Mouse (Mus musculus) cortical plate, adult 2 months (tissue): ENCODE data around the gene Snx15.

Source experiments
- CTCF ChIP-seq: fragments of 200-500 bp; IDR thresholded peaks from 2 replicates; pipeline ENCODE4 v1.5.1; 2011; ENCODE audit warnings: mild to moderate bottlenecking, control low read depth, low read length; ENCODE audit not compliant: insufficient read depth; ENCODE audit errors: extremely low read depth
- POLR2A ChIP-seq: fragments of 200-500 bp; IDR thresholded peaks from 2 replicates; pipeline ENCODE4 v1.6.1; 2011; ENCODE audit warnings: mild to moderate bottlenecking, low read length, control low read depth; ENCODE audit not compliant: insufficient read depth; ENCODE audit errors: extremely low read depth

- TF ChIP-seq CTCF (no peak), POLR2A (no peak)
These were observed 45.9 kb downstream of the Snx15 start, which contains the start of gene Gm28374 for GRCm38 (mm10) chr19:6082156-6082555.
